Mouse (Mus musculus) limb, embryonic 11.5 days (tissue): Measurements from ENCODE around the gene Brd3. TPM values are rescaled to one million over a fixed set of nuclear protein-coding genes. Genes with fewer than 3 reads are reported as not detected.
A peak's percentile ranks its signal among the peaks of the same experiment; 100 is the strongest.

Source experiments
- ATAC-seq: fragments of 200-750 bp; cut with Nextera tagmentation; 2 replicates; pipeline ENCODE4 v1.8.0; 2017; ENCODE audit warnings: low read depth; ENCODE audit not compliant: insufficient number of reproducible peaks, low FRiP score, low TSS enrichment
- DNase-seq: peaks from one replicate; pipeline ENCODE4 v3.0.0-alpha.2; 2015; ENCODE audit warnings: low spot score
- H3K27ac ChIP-seq: fragments of 300-500 bp; sonication (generic); replicated peaks from 2 replicates; pipeline ENCODE4 v1.5.1; 2014; ENCODE audit warnings: low read depth, mild to moderate bottlenecking, low read length
- H3K27me3 ChIP-seq: fragments of 300-500 bp; sonication (generic); 2 replicates; pipeline ENCODE4 v1.6.1; 2014; ENCODE audit warnings: mild to moderate bottlenecking, low read length, mixed read lengths; ENCODE audit not compliant: control insufficient read depth, insufficient read depth
- H3K36me3 ChIP-seq: fragments of 300-500 bp; sonication (generic); 2 replicates; pipeline ENCODE4 v1.6.1; 2014; ENCODE audit warnings: mild to moderate bottlenecking, low read length, moderate library complexity, mixed read lengths; ENCODE audit not compliant: control insufficient read depth, insufficient read depth
- H3K4me1 ChIP-seq: fragments of 300-500 bp; sonication (generic); 2 replicates; pipeline ENCODE4 v1.6.1; 2014; ENCODE audit warnings: low read length, mixed read lengths; ENCODE audit not compliant: control insufficient read depth, insufficient read depth
- H3K4me2 ChIP-seq: fragments of 300-500 bp; sonication (generic); 2 replicates; pipeline ENCODE4 v1.6.1; 2014; ENCODE audit warnings: low read depth, mild to moderate bottlenecking, moderate library complexity; ENCODE audit not compliant: severe bottlenecking
- H3K4me3 ChIP-seq: fragments of 300-500 bp; sonication (generic); 2 replicates; pipeline ENCODE4 v1.5.1; 2014; ENCODE audit warnings: low read depth, low read length
- H3K9ac ChIP-seq: fragments of 300-500 bp; sonication (generic); 2 replicates; pipeline ENCODE4 v1.6.1; 2014; ENCODE audit warnings: mild to moderate bottlenecking, low read length
- H3K9me3 ChIP-seq: fragments of 300-500 bp; sonication (generic); 2 replicates; pipeline ENCODE4 v1.6.1; 2016; ENCODE audit warnings: low read length; ENCODE audit not compliant: control insufficient read depth
- WGBS: fragments of 180-500 bp; shearing (Covaris S2); extraction: QIAGEN DNeasy Blood & Tissue Kit; methylation state at CpG from one replicate; pipeline ENCODE4 v1.1.7; 2014; 5-methylcytosine and 5-hydroxymethylcytosine counted together
- polyA plus RNA-seq: library from polyadenylated mRNA; unstranded; fragments of >200 nt; fragmentation: Nextera tagmentation; extraction: Ambion mirVana; gene quantifications from 2 replicates; pipeline ENCODE4 v1.2.1, GENCODE M21; 2014

Gene Brd3
- polyA plus RNA-seq, 1 experiment from 2014 or later: 223 TPM

GRCm38 (mm10) chr2:27459735-27460134 lies 47.7 kb downstream of the Brd3 start:
- no peak overlapping the region for H3K4me3 ChIP-seq
- DNase-seq: no peak
- no peaks in the 10 kb centered on the region for H3K4me1 ChIP-seq

GRCm38 (mm10) chr2:27450226-27450625 lies 57.2 kb downstream of the Brd3 start:
- Histone ChIP-seq H3K27ac (no peak overlapping the region), H3K4me1 (no peaks in the 10 kb centered on the region), H3K4me2 (no peak overlapping the region), H3K27me3 (no peaks in the 10 kb centered on the region), H3K9me3 (no peaks in the 10 kb centered on the region), H3K9ac (no peak overlapping the region), H3K4me3 (no peak overlapping the region), H3K36me3 (peaks cover 57% of the 10 kb centered on the region)
- 91% methylated on average over 14 of the region's 14 CpGs for WGBS
- DNase-seq (no peak), ATAC-seq (no peak)

More at GRCm38 (mm10) chr2:27459735-27460134, 47.7 kb downstream of the Brd3 start:
- Histone ChIP-seq H3K36me3 (peaks cover 70% of the 10 kb centered on the region), H3K27ac (no peak overlapping the region), H3K27me3 (no peaks in the 10 kb centered on the region), H3K9me3 (no peaks in the 10 kb centered on the region), H3K4me2 (no peak overlapping the region), H3K9ac (no peak overlapping the region)
- WGBS: 88% methylated on average over 7 of the region's 7 CpGs
- ATAC-seq: no peak

GRCm38 (mm10) chr2:27447782-27448181 lies 59.7 kb downstream of the Brd3 start:
- no peak for ATAC-seq
- WGBS: 87% methylated on average over 5 of the region's 5 CpGs
- peaks cover 35% of the 10 kb centered on the region for H3K36me3 ChIP-seq

GRCm38 (mm10) chr2:27446812-27447211 lies 60.6 kb downstream of the Brd3 start:
- WGBS: 95% methylated on average over 8 of the region's 8 CpGs
- DNase-seq (no peak), ATAC-seq (no peak)
- no peak overlapping the region for H3K27ac ChIP-seq
- peaks cover 31% of the 10 kb centered on the region for H3K36me3 ChIP-seq
- no peak overlapping the region for H3K9ac ChIP-seq
- no peaks in the 10 kb centered on the region for H3K27me3 ChIP-seq
- H3K4me3 ChIP-seq: no peak overlapping the region
- no peak overlapping the region for H3K4me2 ChIP-seq
- peaks cover 9% of the 10 kb centered on the region; the same call in 1 of the 2 replicates for H3K4me1 ChIP-seq
- no peaks in the 10 kb centered on the region for H3K9me3 ChIP-seq

More at GRCm38 (mm10) chr2:27447782-27448181, 59.7 kb downstream of the Brd3 start:
- H3K4me1 ChIP-seq: peaks cover 5% of the 10 kb centered on the region; the same call in 1 of the 2 replicates
- no peaks in the 10 kb centered on the region for H3K27me3 ChIP-seq
- no peak overlapping the region for H3K27ac ChIP-seq
- H3K9ac ChIP-seq: no peak overlapping the region
- H3K4me3 ChIP-seq: no peak overlapping the region
- no peak for DNase-seq
- no peaks in the 10 kb centered on the region for H3K9me3 ChIP-seq
- H3K4me2 ChIP-seq: no peak overlapping the region

- no peak overlapping the region for H3K9ac ChIP-seq
- no peak for DNase-seq
- no peak overlapping the region for H3K4me3 ChIP-seq
- no peaks in the 10 kb centered on the region for H3K27me3 ChIP-seq
- H3K36me3 ChIP-seq: peaks cover 28% of the 10 kb centered on the region
- H3K27ac ChIP-seq: no peak overlapping the region
- 95% methylated on average over 3 of the region's 3 CpGs for WGBS
- no peaks in the 10 kb centered on the region for H3K9me3 ChIP-seq
- H3K4me2 ChIP-seq: no peak overlapping the region
- ATAC-seq: no peak
- peaks cover 9% of the 10 kb centered on the region; the same call in 1 of the 2 replicates for H3K4me1 ChIP-seq
These were observed 61.6 kb downstream of the Brd3 start for GRCm38 (mm10) chr2:27445910-27446309.

- DNase-seq (no peak), ATAC-seq (no peak)
- Histone ChIP-seq H3K4me3 (no peak overlapping the region), H3K36me3 (peaks cover 7% of the 10 kb centered on the region), H3K9me3 (no peaks in the 10 kb centered on the region), H3K4me1 (peaks cover 10% of the 10 kb centered on the region), H3K4me2 (no peak overlapping the region), H3K27me3 (no peaks in the 10 kb centered on the region), H3K27ac (no peak overlapping the region), H3K9ac (no peak overlapping the region)
- 79% methylated on average over 5 of the region's 5 CpGs for WGBS
These were observed 64.1 kb downstream of the Brd3 start for GRCm38 (mm10) chr2:27443450-27443708.

GRCm38 (mm10) chr2:27442708-27443449 lies 64.6 kb downstream of the Brd3 start:
- ATAC-seq (peak; percentile 36), DNase-seq (no peak)
- Histone ChIP-seq H3K4me3 (peak overlapping the region; percentile 59), H3K4me2 (peak overlapping the region; percentile 88), H3K9ac (peak overlapping the region; percentile 77), H3K36me3 (peaks cover 2% of the 10 kb centered on the region), H3K27me3 (no peaks in the 10 kb centered on the region), H3K4me1 (peaks cover 13% of the 10 kb centered on the region), H3K9me3 (no peaks in the 10 kb centered on the region), H3K27ac (0 out of 2 replicates have a peak overlapping the region, but pooled peaks have one; percentile 3)
- WGBS: 36% methylated on average over 20 of the region's 20 CpGs

GRCm38 (mm10) chr2:27441767-27442707 lies 65.4 kb downstream of the Brd3 start, which contains the start of gene Brd3os:
Gene Brd3os (plus strand): TSS chr2:27442324.
- H3K27ac ChIP-seq: 0 out of 2 replicates have a peak within 1 kb of the TSS, but pooled peaks have one; percentile 3
- WGBS: 1% methylated on average over 36 of the region's 36 CpGs

More at GRCm38 (mm10) chr2:27441767-27442707, 65.4 kb downstream of the Brd3 start, which contains the start of gene Brd3os:
- H3K36me3 ChIP-seq: no peaks in the 10 kb centered on the region; the same call in 1 of the 2 replicates
- no peaks in the 10 kb centered on the region for H3K27me3 ChIP-seq
- H3K9ac ChIP-seq: peak within 1 kb of the TSS; percentile 77
- peaks cover 13% of the 10 kb centered on the region for H3K4me1 ChIP-seq
- H3K4me3 ChIP-seq: peak within 1 kb of the TSS; percentile 59
- peak within 1 kb of the TSS; percentile 88 for H3K4me2 ChIP-seq
- ATAC-seq (peak; percentile 83), DNase-seq (peak; percentile 99)
- no peaks in the 10 kb centered on the region for H3K9me3 ChIP-seq
